19 mouse cellular contexts compared by ENCODE assay signal in genomic region chr6:89412562-89412961, GRCm38 (mm10). TPM values are rescaled to one million over a fixed set of nuclear protein-coding genes. Genes with fewer than 3 reads are reported as not detected.
DNase-seq lines count a peak whose midpoint lies in the region; TF ChIP-seq lines count a peak whose summit lies in the region.
"Had no signal": no experiment of that assay in that cellular context is flagged by ENCODE, and none has a peak within 500 bp of the region (broad histone marks: within the 10 kb centered on the region; RNA-seq: fewer than 3 reads in every experiment).

No protein-coding gene starts in this region.

- DNase-seq in adrenal gland, adult 2 months = peak; percentile 59
- DNase-seq in adrenal gland, adult 18-20 months (ENCODE audit: low spot score in 2 of 2) = no peak
- peak; percentile 39 for DNase-seq in 416B (ENCODE audit: low read depth)
- DNase-seq in heart, postnatal 10 days = no peak
- DNase-seq in thymus, postnatal 10 days (ENCODE audit: low spot score in 2 of 2) = no peak
- no peak for DNase-seq in kidney, postnatal 14 days
- DNase-seq: cerebellum, adult 9-10 months; gastrocnemius, postnatal 25 days; kidney, adult 9 months; kidney, postnatal 4 days; lung, adult 2 months; right cerebral cortex, postnatal 14 days; thymus, postnatal 4 days had no signal

- peak overlapping the region; percentile 99 for H3K27ac ChIP-seq in embryonic fibroblast, embryonic 13.5 days (ENCODE audit: insufficient read depth, low read length)
- H3K27ac ChIP-seq in small intestine, adult 2 months (ENCODE audit: insufficient read depth, low read depth, low read length) = peak overlapping the region; percentile 95
- H3K27ac ChIP-seq: forebrain, embryonic 13.5 days; hindbrain, embryonic 10.5 days; midbrain, embryonic 13.5 days had no signal

- intact Hi-C loops in heart, postnatal 10 days (cut with DNase I) = no loop called here

- TF ChIP-seq POLR2A in embryonic fibroblast, embryonic 13.5 days (IDR thresholded peaks at IDR 0.05; ENCODE audit: low read depth, low read length) = no peak
- no peak for TF ChIP-seq POLR2A in small intestine, adult 2 months (IDR thresholded peaks at IDR 0.05; ENCODE audit: low read depth, low read length)

- peaks cover 16% of the 10 kb centered on the region for H3K4me1 ChIP-seq in embryonic fibroblast, embryonic 13.5 days (ENCODE audit: control insufficient read depth, insufficient read depth, low read length)
- peaks cover 23% of the 10 kb centered on the region; the same call in 1 of the 2 replicates for H3K4me1 ChIP-seq in small intestine, adult 2 months (ENCODE audit: control insufficient read depth, insufficient read depth, insufficient read length, low read length)
- H3K4me1 ChIP-seq: hindbrain, embryonic 10.5 days had no signal

- no peaks in the 10 kb centered on the region for H3K36me3 ChIP-seq in small intestine, adult 2 months (ENCODE audit: control insufficient read depth, insufficient read depth, low read length)
- H3K36me3 ChIP-seq: hindbrain, embryonic 10.5 days; midbrain, embryonic 13.5 days had no signal

- WGBS in small intestine, adult 2 months = 28% methylated on average over 1 of the region's 1 CpGs

- no peaks in the 10 kb centered on the region for H3K27me3 ChIP-seq in small intestine, adult 2 months (ENCODE audit: control insufficient read depth, insufficient read depth, low read length)
- H3K27me3 ChIP-seq: forebrain, embryonic 13.5 days; midbrain, embryonic 13.5 days had no signal

- TF ChIP-seq CTCF in embryonic fibroblast, embryonic 13.5 days (IDR thresholded peaks at IDR 0.05; ENCODE audit: borderline replicate concordance, insufficient read depth, low read length) = no peak
- TF ChIP-seq CTCF in small intestine, adult 2 months (IDR thresholded peaks at IDR 0.05; ENCODE audit: extremely low read depth, insufficient read length, insufficient replicate concordance, low read depth, low read length) = no peak

- H3K4me3 ChIP-seq in embryonic fibroblast, embryonic 13.5 days (ENCODE audit: insufficient read depth, low read length) = no peak overlapping the region
- no peak overlapping the region for H3K4me3 ChIP-seq in small intestine, adult 2 months (ENCODE audit: low read depth, low read length)
- H3K4me3 ChIP-seq: erythroblast, embryonic 14.5 days; forebrain, embryonic 13.5 days; hindbrain, embryonic 10.5 days; midbrain, embryonic 13.5 days had no signal

RNA-seq across cellular contexts. Expression of gene Plxna1, which starts 50.1 kb away (rescaled TPM):
- 100 to 1,000 TPM in 1 of 2 experiments, 10 to 100 TPM in 1; 56.1 to 127 TPM for total RNA-seq in adrenal gland, adult 2 months (2021)
- 71.8 and 101 TPM in 2 replicates for polyA plus RNA-seq in adrenal gland, adult 2 months (2012; rRNA removed)
- total RNA-seq in adrenal gland, adult 18-20 months (2021) = 10 to 100 TPM; 41.0 to 84.6 TPM
- 161 and 176 TPM in 2 replicates for polyA plus RNA-seq in embryonic fibroblast, embryonic 13.5 days (2011; ENCODE audit: insufficient read length, low read depth, missing spikeins)
- 12.7 and 24.3 TPM in 2 replicates for polyA plus RNA-seq in small intestine, adult 2 months (2012; rRNA removed)
- 10 to 100 TPM; 39.3 to 48.5 TPM for total RNA-seq in heart, postnatal 10 days (2021)

Comparison
In these comparisons a context has a peak if more than half of its experiments do, and no peak if none do; other contexts are left out.
1. DNase-seq: peak in adrenal gland, adult 2 months (single experiment) and 416B (single experiment); none in adrenal gland, adult 18-20 months (0 of 2), heart, postnatal 10 days (0 of 2), thymus, postnatal 10 days (0 of 2) and kidney, postnatal 14 days (single experiment).